Mouse (Mus musculus) urinary bladder, postnatal 4 days (tissue): ENCODE measurements at regions not wholly inside any gene's neighbourhood (a gene's known extent, or its start where the extent isn't known, plus 50 kb on each side); places are given as distances from the start of the nearest gene placed in this dataset.

ENCODE experiments used
- DNase-seq, 2 experiments: peaks; one replicate each; pipeline ENCODE4 v3.0.0; 2021 to 2022; ENCODE audit warnings: low spot score in 2 of 2

DNA sequence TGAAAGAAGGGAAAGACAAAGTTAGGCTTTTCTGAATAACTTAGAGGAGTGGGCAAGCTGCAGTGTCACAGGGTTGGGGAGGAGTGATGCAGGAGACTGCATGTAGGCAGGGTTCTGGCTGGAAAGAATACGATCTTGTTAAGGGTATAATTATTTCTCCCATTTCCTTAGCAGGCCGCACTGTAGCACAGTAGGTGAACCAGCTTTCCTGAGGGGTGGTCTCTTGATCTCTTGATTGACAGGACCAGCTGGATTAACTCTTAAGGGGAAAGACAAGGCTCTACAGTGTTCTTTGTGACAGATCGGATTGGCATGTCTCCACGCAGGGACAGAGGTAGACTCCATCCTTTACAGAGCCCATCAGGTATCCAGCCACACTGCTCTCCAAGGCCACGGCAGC, 54.5 kb upstream of the Meis1 start:
- DNase-seq, result no peak

DNA sequence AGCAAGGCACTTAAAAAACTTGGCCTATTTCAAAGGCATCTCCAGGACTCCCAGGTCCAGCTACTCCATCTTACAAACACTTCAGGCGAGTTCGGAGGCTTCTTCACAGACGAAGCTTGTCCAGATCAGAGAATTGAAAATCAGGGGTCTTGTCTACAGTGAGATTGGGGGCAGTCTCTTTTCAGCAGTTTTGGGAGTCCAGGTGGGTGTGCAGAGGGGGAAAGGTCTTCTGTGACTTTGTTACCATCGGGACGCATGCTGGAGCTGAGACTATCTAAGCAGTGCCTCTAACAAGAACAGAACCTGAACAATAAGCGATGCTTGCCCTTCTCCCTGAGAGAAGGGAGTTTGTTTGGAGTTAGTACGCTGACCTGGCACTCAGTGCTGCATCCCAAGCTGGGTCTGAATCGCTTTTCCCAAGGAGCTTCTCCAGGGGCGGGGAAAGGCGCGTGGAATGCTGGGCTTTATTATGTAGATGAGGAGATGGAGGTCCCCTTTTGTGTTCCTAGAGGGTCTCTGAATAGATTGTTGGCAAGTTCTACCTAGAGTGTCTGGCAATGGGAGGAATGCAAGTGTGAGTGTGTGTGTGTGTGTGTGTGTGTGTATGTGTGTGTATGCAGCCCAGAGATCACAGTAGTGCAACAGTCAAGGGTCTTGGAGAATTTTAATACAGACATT, 55.2 kb upstream of the Meis1 start:
- DNase-seq, result no peak

DNA sequence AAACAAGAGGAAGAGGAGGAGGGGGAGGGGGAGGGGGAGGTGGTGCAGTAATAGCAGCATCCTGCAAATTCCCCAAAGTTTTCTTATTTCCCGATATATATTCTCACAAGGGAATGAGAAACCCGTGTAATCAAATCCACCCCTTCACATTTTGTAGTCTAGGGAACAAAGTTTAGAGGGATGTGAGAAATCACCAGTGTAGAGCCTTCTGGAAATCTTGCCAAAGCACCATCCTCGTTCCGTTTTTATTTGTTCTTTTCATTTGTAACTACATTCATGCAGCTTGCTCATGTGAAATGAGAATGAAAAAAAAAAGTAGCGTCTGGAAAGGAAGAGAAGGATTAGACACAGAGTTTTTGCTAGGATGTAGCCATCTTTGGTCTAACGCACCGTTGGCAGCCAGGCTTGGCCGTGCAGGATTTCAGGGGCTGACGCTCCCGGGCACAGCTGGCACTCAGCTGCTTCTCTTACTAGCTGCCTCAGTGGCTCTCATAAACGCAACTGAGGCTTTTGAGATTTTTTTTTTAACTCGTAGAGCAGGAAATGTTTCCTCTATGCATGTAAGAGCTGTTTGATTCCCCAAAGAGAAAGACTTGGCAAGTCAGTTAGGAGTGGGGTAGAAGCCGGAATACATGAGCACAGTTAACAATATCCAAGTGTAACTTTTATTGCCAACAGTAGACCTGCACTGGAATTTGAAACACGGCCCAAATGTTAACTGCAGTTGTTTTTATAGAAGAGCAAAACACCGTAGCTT, 72.5 kb upstream of the Meis1 start:
- DNase-seq, result no peak

DNA sequence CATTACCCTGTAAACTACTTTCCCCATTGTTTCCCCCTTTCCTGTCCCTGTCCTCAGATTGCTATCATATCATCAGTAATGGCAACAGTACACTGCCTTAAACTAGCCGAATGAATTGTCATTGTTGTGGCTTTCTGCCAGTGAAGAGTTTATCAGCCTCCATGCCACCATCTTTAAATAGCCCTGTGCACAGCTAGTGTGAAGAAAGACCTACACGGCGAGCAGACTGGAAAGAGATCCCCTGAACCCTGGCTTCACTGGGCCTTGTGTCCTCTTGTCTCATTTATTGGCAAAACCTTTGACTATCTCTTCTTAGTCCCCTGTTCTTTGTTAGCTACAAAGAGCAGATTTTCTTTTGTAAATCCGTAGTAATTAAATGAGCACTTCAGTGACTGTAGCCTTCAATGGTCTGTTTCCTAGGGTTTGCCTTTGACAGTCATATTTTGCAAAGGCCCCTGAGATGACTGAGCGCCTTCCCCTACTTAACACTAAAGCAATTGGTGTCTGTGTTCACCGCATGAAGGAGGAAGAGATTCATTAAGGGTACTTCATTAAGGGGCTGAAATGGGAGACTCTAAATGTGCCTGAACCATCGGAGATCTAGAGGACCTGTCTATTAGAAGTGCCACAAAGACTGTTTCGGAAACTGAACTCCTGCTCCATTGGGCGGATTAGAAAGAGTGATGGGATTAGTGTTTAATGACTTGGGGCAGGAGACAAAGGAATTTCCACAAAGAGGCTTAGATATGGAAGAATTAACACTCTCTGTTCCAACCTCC, 74.4 kb upstream of the Meis1 start:
- no peak for DNase-seq

DNA sequence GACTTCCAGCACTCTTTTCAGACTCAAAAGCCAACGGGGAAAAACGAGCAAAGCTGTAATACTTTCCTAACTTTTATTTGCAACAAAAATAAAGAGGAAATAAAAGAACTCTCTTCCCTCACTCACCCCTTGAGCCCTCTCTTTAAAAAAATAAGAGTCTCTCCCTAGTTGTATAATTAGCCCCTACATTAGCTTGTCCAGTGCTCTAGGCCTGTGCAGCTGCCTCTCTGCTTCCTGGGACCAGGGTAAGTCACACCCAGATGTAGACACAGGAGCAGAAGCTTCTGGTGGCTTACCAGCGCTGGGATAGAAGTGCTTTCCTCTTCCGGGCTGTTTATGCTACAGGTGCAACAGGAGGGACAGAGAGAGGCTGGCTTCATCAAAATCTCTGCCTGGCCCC, 75.0 kb upstream of the Meis1 start:
- DNase-seq, result no peak

DNA sequence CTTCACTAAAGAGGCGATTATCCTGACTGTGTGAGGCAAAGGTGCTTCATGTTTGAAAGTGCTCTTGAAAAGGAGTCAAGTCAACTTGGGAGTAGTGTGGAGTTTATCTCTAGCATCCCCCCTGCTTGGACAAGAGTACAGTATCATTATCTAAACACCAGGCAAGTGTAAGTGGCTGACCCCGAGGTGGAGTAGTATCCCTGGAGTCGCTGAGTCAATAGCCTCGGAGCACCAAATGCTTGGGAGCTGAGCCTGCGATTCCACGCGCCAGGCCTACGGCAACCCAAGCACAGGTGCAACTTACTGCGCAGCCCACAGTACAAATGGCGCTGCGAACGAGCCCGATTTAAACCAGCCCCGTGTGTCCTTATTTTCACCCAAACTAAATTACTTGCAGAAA, 75.4 kb upstream of the Meis1 start:
- no peak for DNase-seq

DNA sequence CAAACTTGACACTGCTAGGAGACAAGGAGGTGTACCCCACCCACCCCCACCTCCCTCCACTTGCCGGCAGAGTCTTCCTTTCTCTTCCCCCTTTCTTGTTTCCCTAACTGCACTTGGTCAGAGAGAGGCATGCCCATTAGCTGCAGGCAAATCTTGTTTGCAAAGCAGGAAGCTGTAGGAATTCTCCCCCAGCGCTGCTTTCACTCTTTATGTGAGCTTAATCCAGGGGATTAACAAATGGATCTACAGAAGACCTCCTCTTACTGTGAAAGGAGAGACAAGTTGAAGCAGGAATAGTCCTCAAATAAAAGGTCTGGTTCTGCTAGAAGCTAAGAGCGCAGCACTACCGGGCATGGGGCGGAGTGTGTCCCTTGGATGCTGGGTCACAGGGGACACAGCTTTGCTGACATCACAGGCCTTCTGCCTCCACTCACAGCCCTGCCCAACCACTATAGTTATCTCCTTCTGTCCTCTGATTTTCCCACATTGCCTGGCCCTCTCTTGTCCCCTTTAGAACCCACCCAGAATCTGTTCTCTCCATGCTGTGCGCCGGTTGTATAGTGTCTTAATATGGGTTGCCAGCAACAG, 84.3 kb upstream of the Meis1 start:
- no peak for DNase-seq

DNA sequence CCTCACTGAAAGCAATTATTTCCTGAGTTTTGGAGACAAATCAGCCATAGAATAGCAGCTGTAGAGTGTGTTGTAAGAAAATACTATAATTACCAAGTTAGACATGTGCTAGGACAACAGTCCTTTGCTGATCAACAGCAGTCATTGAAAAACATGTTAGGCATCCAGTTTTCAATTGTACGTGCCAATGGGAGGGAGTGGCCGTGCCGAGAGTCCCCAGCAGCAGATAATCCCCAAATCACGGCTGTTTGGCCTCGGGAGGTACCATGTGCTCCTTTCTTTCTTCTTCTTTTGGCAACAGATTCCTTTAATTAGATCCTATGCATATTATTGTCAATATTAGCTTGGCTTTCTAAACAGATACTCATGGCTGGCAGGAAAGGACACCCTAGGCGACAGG, 88.4 kb upstream of the Meis1 start:
- DNase-seq, result no peak

DNA sequence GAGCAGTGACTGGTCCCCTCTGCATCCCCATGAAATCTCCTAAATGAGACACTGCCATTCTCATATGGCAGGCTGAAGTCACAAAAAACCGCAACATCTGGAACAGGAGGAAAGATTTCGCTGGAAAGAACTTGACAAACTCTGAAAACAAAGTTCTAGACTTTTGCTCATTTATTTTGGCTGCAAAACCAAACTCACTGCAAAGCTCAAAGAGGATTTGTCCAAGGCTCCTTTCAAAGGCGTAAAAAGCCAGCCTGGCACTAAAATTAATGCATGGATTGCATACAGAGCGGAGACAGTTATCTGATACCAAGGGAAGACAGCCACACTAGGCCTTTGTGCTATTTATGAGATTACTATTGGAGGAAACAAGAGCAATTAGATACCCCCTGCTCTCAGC, 90.3 kb upstream of the Meis1 start:
- no peak for DNase-seq

DNA sequence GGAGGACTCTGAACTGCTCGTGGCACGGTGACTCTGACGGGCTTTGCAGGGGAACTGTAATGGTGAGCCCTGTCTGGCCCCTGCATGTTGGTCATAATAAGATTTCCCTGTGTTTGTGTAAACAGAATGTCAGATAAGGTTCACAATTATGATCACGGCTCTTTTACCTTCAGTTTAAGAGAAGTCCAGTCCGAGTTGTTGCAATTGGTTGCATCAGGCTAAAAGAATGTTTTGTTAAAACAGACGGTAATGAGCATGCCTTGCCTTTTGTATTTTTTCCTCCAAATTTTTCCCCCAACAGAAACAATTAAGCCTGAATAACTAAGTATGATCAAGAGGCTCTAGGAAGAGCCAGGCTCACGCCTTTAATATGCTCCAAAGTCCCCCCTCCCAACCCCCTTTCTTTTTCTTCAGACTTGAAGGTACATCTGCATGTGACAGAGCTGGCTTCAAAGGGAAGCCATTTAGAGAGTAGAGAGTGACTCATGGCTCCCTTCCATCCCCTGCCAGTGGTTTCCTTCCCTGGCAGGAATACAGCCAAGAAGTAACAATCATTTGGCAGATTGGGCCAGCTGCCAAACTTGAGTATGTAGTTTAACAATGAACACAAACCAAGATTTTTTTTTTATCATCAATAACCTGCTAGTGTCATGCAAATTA, 93.3 kb upstream of the Meis1 start:
- no peak for DNase-seq

DNA sequence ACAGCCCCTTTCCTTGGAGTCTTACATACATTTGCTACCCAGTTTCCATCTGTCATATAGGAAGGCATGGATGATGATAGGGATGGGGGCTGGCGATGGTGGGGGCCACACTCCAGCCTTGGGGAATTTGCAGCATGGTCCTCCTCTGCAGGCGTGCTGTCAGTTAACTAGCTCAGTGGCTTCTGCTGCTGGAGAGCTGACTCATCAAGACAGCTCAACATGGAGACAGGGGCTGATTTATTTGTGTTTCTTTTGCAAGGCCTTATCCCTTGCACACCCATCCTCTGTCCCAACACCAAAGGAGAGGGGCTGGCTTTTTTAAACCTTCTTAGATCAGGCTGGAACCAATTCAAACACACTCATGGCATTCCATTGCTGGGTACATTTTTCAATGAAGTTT, 98.3 kb upstream of the Meis1 start:
- DNase-seq, result no peak

DNA sequence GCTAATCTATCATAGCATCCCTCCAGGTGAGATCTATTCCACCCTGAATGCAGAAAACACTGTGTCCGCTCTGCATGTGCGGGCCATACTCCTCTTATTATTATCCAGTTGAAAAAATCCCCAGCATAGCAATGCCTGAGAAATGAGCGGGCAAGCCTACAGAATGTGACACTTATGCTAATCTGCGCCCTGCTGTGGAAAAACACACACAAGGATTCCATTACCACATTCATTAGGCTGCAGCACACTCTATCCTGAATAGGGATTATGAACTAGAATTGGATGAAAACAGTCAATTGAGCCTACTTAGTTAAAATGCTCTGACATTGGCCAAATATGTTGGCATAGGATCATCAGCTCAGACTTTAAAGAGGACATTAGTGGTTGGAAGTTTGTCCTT, 99.5 kb upstream of the Meis1 start:
- no peak for DNase-seq

DNA sequence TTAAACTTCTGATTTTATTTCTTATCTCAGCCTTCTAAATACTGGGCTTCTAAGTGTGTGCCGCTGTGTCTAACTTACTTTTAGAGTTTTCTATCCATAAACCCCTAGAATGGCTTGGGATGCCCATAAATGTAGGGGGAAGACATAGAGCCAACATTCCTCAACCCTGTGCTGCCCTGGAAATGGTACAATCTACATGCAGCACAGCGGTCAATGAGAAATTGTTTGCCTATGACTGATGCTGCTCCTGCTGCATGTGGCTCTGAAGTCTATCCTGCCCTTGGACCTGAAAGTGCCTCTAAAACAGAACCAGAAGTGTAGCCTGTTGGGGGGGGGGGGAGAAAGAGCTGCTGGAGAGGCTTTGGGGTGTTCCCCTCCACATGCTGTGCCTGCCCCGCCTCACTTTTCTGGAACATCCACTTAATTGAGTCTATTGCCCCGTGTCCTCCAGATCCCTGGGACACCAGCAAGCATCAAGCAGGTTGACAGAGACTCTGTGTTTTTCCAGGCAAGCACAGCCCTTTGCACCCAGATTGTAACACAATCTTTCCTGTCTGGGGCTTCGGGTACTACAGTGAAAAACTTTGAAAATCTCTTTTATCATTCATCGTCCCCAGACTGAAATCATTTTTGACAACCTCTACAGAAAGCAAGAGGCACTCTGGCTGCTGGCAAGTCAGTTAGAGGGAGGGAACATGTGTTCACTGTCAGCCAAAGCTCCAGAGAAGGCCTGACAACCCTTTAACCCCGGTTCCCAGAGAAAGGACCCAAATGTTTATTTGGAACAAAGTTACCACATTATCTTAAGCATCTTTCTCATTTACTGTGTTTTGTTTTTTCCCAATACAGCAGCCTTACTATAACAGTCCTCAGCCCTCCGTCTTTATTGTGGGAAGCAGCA, 101.4 kb upstream of the Meis1 start:
- no peak for DNase-seq

DNA sequence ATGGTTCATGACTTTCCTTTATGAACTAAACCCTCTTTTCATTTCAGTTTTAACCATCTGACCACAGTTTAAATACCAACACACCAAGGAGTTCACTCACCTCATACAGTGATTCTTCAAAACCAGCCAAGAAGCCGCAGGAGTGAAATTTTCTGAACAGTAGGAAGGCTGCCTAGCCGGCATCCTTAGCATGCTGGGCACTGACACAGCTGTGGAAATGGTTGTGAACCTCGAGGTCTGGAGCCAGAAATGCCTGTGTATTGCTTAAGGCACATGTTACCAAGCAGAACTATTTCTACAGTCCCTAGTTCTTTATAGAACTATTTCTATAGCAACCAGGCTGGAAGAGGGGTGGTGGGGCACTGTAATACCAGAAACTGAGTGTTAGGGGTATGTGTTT, 102.1 kb upstream of the Meis1 start:
- DNase-seq, result no peak

DNA sequence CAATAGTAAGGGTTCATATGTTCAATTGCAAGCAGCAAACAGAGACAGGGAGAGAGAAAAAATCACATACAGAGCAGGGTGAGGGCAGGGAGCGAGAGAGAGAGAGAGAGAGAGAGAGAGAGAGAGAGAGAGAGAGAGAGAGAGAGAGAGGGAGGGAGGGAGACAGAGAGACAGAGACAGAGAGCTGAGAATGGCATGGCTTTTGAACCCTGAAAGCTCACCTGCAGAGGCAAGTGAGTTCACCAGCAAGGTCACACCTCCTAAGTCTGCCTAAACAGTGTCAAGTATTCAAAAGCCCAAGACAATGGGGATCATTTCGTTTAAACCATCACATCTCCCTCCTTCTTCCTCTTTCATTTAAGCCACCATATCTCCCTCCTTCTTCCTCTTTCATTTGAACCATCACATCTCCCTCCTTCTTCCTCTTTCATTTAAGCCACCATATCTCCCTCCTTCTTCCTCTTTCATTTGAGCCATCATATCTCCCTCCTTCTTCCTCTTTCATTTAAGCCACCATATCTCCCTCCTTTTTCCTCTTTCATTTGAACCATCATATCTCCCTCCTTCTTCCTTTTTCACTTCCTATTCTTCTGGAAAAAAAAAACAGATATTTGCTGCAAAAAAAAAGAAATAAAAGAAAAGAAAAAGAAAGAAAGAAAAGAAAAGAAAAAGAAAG, 116.7 kb upstream of the Meis1 start:
- no peak for DNase-seq

DNA sequence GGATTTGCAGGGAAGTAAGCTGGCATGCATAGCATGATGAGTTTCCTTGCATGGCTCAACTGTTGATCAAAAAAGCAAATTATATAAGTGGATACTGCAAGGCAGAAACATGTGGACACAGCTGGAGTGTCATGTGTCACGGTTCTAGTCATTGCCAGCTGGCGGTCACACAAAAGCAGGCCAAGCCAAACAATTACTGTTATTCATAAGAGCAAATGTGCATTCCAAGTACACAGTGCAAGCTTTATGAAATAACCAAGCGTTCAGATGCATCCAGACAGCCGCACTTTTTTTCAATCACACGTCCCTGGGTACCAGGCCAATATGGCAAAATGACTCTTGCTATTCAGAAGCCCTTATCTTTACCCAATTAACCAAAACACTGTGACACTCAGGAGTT, 119.6 kb upstream of the Meis1 start:
- peak in 1 of 2 experiments; percentile 52 for DNase-seq

DNA sequence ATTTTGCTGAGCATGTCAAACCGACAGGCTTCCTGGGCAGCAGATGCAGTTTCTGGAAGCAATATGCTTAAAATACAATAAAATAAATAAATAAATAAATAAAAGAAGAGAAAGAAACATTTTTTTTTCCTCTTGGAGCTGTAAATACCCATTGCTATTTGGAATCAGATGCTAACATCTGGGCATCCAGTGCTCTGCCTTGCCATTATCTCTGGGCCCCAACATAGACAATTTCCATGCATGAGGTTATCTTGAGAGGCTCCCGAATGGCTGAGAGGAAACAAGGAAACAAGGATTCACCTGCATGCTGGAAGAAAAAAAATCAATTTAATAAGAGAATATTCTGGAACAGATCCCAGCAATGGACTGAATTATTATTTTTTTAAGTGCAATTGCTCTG, 120.0 kb upstream of the Meis1 start:
- DNase-seq, result no peak

DNA sequence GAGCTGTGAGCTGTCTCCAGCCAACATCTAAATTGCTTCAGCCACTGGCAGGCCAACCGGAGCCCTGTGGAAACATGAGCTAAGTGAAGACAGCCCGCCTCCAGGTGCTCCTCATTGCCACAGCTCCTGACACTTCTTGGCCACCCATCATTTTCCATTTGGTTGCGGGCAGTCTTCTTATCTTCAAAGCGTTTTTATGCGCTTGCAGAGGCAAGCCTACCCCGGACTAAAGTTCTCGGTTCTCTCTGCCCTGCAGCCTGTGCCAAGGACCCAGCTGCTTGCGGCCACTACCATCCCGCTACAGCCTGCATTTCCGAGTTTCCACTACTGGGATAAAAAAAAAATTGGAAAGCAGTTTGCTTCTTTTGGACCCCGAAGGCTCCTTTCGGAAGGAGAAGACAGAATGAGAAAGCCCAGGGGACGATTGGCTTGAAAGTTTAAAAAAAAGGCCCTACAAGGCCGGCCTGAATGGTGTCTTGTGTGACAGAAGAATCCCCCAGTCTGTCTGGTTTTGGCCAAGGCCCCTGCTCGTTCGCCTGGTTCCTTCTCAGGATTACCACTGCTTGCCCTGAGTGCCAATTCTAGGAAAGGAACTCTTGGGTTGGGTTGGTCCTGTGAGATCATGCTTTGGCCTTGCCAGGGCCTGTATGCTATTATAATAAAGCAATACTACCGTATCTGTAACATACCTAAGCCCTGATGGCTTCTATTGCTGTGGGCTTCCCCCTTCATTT, 124.6 kb upstream of the Meis1 start:
- no peak for DNase-seq

DNA sequence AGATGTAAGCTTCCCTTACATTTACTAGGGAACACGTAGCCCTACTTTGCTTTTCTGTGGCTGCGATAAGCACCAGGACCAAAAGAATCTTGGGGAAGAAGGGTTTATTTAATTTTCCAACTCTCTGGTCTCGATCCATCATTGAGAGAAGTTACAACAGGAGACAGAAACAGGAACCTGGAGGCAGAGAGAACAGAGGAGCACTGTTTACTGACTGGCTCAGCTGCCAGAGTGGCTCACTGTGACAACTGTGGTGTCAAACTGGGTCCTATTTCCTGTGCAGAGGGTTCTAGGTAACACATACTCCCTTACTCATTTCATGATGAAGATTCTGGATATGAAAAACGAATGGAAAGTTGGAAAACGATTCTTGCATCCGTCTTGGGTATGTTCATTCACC, 125.7 kb upstream of the Meis1 start:
- DNase-seq, result no peak

DNA sequence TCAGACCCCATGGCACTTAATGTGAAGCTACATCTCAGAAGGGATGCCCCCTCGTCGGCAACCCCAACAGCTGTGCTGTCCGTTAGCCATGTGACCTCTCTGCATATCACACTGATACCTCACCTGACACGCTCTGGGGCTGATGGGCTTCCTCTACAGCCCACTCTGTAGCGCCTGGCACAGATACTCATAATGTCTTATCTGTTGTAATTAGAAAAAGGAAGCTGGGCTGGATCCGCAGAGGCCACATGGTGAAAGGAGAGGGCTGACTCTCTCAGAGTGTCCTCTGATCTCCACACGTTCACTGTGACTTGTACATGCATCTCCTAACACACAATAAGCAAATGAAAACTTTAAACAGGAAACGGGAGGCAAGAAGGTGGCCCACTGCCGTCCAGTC, 126.5 kb upstream of the Meis1 start:
- DNase-seq, result no peak
